Mouse (Mus musculus): Measurements from ENCODE around the gene Mpeg1.

The Mpeg1 gene

GRCm38 (mm10) chr19:12465530-12466144, 5.1 kb downstream of the Mpeg1 start:
- DNase-seq (ENCODE audit: low spot score) = no peak

DNA sequence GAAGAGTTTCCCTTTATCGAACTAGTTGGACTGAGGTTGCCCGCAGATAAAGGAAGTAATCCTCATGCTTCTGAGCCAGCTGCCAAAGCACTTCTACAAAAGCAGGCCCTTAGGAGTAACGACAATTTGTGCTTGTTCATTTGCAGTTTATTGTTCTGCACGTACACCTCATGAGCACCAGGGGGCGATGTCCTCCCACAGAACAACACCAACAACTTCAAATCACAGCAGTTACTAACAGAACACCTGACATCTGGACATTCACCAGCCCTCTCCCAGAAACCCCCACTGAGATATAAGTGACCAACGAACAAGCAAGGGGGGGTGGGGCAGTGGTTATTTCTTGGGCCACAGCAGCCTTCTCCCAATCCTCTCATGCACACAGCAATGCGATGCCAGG, 5.6 kb downstream of the Mpeg1 start:
- DNase-seq (ENCODE audit: low spot score) = no peak

GRCm38 (mm10) chr19:12467436-12467835, 6.9 kb downstream of the Mpeg1 start:
- DNase-seq (ENCODE audit: low spot score) = no peak

DNA sequence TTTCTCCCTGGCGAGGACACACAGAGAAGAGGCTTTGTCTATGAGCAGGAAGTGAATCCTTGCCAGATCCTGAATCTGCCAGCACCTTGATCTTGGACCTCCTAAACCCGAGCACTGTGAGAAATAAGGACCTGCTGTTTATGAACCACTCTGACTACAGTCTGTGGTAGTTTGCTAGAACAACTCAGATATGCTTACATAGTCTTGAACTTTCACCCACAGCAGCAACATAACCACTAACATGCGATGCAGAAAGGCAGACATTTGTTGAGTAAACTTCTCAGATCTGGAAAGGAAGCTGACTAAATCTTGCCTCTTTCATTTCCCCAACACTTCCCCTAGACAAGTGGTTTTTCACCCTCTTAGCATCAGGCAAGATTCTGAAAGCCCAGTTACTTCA, 11.3 kb downstream of the Mpeg1 start:
- DNase-seq (ENCODE audit: low spot score) = no peak

DNA sequence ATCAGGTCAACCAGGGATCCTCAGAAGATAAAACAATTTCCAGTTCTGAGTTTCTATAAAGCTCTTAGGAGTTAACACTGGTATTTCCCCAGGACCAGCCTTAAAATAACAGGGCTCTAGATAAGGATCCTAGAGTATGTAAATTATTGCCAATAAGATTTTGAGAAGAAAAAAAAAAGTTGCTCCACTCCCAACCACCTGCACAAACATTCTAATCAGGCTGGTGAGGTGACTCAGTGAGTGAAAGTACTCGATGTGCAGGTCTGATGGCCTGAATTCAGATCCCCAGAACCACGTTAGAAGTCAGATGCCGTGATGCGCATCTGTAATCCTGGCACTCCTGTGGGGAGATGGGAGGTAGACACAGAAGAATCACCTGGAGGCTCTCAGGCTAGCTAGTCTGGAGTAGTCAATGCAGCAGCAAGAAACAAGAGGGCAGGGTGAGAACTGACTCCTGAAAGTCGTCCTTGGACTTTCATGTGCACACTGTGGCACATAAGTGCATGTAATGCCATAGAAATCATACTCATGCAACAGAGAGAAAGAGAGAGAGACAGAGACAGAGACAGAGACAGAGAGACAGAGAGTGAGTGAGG, 11.9 kb downstream of the Mpeg1 start:
- DNase-seq (ENCODE audit: low spot score) = no peak

- no peak for DNase-seq (ENCODE audit: low spot score)
Observed at GRCm38 (mm10) chr19:12473201-12473641, 12.6 kb downstream of the Mpeg1 start.

- DNase-seq (ENCODE audit: low spot score) = no peak
Observed at GRCm38 (mm10) chr19:12473951-12474350, 13.4 kb downstream of the Mpeg1 start.

- DNase-seq (ENCODE audit: low spot score) = peak; percentile 72
Observed at GRCm38 (mm10) chr19:12475380-12476250, 15.0 kb downstream of the Mpeg1 start.

DNA sequence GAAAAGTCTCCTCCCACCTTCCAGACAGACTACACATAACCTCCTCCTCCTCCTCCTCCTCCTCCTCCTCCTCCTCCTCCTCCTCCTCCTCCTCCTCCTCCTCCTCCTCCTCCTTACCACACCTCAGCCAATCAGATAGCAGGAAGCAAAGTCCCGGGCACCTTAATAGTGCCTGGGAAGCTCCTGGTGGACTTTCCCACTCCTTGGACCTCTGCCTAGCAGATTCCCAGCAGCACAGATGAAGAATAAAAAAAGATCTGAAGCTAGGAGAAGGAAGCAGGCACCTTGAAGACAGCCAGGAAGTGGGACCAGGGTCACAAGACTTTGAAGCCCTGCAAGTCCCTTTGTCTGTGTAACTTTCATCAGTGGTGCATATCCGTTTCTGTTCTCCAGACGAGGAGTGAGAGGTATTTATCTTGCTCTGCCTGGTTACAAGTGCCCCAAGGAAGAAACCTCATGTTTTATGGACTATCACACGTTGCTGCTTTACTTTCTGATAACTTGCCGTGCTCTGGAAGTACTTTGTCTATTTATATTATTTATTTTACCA, 16.2 kb downstream of the Mpeg1 start:
- no peak for DNase-seq (ENCODE audit: low spot score)

DNA sequence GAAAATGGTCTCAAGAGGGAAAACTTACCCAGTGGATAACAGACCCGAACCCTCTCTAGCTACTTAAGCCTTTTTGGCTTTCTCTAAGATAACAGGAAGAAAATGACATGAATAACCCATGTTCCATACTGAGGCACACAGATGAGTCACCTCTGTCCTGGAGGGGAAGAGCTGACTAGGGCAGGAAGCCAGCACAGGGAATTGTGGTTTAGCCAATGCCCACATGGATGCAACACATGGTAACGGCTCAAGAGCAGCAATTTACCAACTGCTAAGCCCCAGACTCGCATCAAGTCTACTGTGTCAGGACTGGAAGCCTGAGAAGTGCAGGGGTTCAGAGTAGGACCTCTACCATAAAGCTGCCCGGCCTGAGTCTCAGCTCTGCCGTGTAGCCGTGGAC, 17.8 kb downstream of the Mpeg1 start:
- no peak for DNase-seq (ENCODE audit: low spot score)

- no peak for DNase-seq (ENCODE audit: low spot score)
Observed at GRCm38 (mm10) chr19:12483782-12484181, 23.2 kb downstream of the Mpeg1 start.

DNA sequence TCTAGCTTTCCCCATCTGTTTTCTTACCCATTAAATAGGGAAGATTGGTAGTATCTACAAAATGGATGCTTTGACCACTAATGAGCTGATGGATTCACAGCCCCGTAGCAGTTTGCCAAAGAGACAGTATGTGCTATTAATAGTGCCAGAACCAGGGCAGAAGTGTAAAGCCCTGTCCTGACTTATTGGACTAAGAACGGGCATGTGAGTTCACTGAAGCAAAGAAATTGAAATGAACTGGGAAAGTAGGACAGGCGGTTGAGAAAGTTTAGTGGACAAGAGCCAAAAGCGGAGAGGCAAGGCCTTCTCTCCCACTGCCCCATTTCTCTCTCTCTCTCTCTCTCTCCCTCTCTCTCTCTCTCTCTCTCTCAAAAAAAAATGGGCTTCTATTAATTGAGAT, 23.6 kb downstream of the Mpeg1 start:
- DNase-seq (ENCODE audit: low spot score) = no peak

GRCm38 (mm10) chr19:12485223-12485622, 24.6 kb downstream of the Mpeg1 start:
- no peak for DNase-seq (ENCODE audit: low spot score)

- no peak for DNase-seq (ENCODE audit: low spot score)
Observed at GRCm38 (mm10) chr19:12485631-12486030, 25.1 kb downstream of the Mpeg1 start.

DNA sequence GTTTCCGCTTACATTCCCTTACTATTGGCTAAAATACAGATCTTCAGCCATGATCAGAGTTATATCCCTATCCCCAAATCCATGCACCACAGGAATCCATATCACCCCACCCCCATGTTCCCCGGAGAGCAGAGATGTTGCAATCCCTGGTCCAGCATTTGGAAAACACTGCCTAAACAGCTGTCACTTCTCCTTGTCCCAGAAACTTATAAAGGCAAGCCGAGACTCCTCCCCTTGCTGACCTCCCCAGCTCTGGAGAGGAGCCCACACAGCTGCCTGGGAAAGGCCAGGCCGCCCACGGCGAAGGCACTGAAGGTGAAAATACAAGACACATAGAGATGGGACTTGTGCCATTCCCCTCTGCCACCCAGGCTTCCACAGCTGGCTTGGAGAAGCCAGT, 26.3 kb downstream of the Mpeg1 start:
- peak; percentile 54 for DNase-seq (ENCODE audit: low spot score)

GRCm38 (mm10) chr19:12487511-12488204, 27.1 kb downstream of the Mpeg1 start:
- no peak for DNase-seq (ENCODE audit: low spot score)

- no peak for DNase-seq (ENCODE audit: low spot score)
Observed at GRCm38 (mm10) chr19:12488205-12488966, 27.8 kb downstream of the Mpeg1 start.

GRCm38 (mm10) chr19:12488969-12489674, 28.5 kb downstream of the Mpeg1 start:
- no peak for DNase-seq (ENCODE audit: low spot score)

DNA sequence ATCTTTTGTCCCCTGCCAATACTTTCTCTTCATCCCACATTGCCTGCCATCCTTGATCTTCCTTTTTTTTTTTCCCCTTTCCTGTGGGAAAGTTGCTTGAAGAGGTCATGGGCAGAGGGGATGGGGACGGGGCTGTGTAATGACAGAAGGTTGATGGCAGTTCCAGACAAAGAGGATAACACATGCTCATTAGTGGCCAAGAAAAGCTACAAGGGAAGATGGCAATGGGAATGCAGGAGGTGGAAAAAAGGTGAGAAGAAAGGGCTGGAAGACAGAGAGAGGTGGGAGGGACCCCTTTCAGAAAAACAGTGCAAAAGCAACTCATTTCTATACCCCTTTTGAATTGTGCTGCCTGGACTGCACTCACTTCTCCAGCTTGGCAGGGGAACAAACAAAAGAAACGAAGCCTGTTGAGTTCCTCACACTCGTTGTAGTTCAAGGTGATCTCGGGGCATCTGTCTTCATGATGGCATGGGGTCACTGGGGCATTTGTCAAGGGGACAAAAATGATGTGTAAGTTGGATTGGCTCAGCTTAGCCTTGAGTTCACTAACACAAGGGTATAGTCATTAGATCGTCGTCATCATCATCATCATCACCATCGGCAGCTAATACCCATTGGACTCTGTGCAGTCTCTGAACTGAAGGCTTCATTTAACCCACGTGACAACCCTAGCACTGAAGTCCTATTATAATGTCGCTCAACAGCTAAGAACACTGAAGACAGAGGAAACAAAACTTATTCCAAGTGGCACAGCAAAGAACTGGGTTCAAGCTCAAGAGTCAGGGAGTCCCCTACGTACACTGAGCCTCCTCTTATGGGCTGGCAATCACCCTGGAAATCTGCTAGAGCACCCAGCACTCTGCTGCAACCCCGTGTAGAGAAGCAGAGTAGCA, 29.3 kb downstream of the Mpeg1 start:
- no peak for DNase-seq (ENCODE audit: low spot score)

DNA sequence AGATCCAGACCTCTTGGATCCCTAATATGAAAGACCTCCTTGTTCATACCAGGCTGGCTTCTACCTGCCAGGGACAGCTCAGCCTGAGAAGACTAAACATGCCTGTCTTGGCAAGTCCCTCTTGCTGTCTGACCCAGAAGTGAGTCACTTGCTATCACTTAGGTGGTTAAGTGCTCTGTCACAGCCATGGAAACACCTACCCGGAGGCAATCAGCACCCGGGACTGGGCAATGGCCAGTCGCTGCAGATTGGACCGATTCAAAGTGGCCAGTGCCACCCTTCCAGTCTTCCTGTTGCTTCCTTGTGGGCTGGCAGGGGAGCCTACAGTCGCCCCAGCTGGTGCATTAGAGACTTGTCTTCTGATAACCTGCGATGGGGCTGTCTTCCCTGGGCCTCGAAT, 31.1 kb downstream of the Mpeg1 start:
- DNase-seq (ENCODE audit: low spot score) = no peak

Measured in ovary, postnatal 10 days (tissue).